Mouse (Mus musculus): ENCODE results near the gene Cchcr1.
"Not testable (repeated sequence)": the region's sequence is repeated elsewhere in the genome, so short reads cannot be mapped to it uniquely, and the experiment has no call there.

Gene Cchcr1

DNA sequence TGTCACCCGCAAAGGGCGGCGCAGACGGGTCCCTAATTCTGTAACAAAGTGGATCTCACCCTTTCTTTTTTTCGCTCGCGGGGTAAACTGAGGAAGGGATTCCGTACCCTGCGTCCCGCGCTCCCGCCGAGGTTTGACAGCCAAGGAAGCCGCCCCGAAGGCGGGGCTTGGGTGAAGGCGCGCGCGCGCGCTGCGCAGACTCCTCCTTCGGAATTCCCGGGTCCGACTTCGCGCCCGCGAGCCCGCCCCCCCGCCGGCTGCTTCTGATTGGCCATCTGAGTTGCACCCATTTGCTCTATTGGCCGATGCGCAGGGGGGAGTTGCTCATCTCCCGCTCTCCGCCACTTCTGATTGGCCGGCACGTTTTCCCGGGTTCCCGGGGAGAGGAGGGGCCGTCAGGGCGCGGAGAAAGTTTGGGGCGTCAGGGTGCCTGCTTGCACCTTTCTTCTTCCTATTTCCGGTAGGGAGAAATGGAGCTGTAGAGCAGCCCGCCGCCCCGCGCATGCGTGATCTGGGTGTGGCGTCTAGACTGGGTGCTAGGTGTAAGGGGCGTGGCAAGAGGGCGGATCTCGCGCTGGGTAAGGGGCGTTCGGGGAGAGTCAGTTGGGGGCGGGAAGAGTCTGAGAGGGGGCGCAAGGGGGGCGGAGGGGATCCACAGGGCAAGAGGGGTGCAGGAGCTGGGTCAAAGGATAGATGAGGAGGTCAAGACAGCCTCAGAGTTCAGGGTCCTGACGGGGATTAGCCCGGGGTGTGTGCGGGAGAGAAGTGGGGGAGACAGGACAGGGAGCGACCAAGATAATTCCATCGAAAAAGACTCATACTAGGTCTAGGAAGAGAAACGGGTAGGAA is at the start of gene Cchcr1, which contains the start of gene Tcf19:
Cchcr1 (plus strand) TSS at position 449 of the 849 bp plus-strand sequence.
Tcf19 (minus strand) TSS at position 173 of the 849 bp plus-strand sequence.
- peak; percentile 96 to 97 for DNase-seq (ENCODE audit: low spot score in 2 of 2)

DNA sequence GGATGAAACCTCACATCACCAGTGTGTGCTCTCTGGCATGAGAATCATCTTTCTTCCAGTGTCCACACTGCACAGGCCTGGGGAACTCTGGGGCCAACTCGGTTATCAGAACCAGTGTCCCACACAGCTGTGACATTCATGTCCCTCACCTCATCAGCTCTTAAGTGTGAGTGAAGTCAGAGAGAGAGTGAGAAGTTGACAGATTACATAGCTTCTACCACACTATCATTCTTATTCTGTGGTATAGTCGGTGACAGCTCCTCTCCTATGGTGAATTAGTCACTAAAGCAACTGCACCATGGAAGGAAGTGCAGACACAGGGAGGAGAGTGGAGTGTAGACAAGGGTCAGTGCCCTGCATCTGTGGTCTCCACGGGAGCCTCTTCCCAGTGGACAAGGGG is 48.0 kb upstream of the Cchcr1 start:
- not testable (repeated sequence) for DNase-seq (ENCODE audit: low spot score in 2 of 2)

DNA sequence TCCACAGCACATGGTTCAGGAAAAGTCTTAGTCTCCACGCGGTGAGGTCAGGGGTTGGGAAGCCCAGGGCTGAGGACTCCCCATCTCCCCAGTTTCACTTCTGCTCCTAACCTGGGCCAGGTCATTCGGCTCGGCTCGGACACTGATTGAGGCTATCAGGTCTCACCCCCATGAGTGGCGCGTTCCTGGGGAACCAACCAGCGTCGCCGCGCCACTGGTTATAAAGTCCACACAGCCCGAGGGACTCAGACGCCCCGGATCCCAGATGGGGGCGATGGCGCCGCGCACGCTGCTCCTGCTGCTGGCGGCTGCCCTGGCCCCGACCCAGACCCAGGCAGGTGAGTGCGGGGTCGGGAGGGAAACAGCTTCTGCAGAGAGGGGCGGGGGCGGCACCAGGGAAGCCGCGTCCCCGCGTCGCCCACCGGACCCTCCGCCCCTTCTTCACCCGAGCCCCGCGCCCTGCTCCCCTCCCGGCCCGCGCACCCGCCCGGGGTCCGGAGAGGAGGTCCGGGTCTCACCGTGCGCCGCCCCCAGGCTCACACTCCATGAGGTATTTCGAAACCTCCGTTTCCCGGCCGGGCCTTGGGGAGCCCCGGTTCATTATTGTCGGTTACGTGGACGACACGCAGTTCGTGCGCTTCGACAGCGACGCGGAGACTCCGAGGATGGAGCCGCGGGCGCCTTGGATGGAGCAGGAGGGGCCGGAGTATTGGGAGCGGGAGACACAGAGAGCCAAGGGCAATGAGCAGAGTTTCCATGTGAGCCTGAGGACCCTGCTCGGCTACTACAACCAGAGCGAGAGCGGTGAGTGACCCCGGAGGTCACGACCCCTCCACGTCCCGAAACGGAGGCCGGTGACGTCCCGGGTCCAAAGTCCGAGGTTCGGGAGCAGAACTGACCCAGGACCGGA is 46.8 kb upstream of the Cchcr1 start, which contains the start of gene H2-Q10:
H2-Q10 (plus strand) TSS at position 248 of the 910 bp plus-strand sequence.
- no peak for DNase-seq (ENCODE audit: low spot score in 2 of 2)

DNA sequence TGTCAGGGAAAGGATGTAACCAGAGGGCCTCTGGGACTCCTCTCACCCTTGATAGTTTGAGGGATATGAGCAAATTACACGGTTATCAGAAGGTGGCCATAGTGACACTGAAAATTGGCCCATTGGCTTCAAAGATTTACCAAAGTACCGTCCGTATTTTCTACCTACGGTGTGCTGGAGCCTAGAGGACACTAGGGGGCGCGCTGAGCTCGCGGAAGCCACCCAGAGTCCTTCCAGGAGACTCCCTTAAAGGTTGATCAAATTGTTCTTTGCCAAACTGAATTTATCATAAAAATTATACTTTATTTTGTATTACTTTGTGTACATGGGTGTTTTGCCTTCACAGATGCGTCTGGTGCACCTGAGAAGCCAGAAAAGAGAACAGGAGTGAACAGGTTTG is 32.8 kb upstream of the Cchcr1 start:
- peak; percentile 43 to 64 for DNase-seq (ENCODE audit: low spot score in 2 of 2)

DNA sequence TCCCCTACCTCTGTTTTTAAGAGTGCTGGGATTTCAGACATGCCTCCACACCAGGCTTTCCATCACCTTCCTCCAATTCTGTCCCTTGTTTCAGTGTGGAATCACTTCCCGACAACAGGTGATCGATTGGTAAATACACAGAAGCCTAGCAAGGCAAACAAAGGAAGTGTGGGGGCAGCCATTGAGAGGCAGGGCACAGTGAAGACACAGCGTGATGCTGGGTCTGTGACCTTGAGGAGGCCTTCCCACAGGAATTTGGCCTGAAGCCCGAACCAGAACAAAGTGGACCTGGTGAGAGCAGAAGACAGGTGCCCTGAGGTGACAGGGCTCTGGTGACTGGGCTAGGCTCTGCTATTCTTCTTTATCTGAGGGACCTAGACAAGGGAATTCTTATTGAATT is 31.2 kb upstream of the Cchcr1 start:
- no peak for DNase-seq (ENCODE audit: low spot score in 2 of 2)

- DNase-seq (ENCODE audit: low spot score in 2 of 2), result no peak
Measured at GRCm38 (mm10) chr17:35486726-35487125, 30.2 kb upstream of the Cchcr1 start.

DNA sequence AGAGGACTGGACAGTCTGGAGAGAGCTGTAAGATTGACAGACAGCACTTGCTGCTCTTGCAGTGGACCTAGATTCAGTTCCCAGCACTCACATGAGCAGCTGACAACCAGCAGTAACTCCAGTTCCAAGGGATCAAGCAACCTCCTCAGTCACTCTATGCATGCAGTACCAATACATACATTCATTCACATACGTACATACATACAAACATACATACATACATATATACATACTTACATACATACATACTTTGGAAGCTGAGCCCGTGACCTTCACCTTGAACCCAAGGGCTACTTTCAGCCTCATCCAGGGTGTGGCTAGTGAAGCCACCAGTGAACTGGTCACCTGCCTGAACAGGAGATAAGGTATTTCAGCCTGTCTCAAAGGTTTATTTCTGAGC is 28.9 kb upstream of the Cchcr1 start:
- DNase-seq (ENCODE audit: low spot score in 2 of 2), result no peak

DNA sequence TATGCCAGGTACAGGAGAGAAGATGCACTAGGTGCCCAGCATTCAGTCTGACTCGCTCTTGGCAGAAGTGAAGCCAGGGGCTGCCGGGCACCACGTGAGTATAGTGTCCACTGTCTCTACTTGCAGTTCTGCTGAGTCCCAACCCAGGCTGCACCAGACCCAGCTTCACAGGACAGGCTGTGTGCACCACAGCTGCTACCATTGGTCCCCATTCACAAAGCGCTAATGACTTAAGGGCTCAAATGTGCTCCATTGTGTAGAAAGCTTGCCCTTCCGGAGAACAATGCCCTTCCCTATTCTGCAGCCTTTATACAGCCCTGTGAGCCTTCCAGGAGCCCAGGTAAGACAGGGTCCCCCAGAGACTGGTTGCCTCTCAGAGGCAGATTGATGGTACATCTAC is 26.6 kb upstream of the Cchcr1 start:
- DNase-seq (ENCODE audit: low spot score in 2 of 2), result no peak

DNA sequence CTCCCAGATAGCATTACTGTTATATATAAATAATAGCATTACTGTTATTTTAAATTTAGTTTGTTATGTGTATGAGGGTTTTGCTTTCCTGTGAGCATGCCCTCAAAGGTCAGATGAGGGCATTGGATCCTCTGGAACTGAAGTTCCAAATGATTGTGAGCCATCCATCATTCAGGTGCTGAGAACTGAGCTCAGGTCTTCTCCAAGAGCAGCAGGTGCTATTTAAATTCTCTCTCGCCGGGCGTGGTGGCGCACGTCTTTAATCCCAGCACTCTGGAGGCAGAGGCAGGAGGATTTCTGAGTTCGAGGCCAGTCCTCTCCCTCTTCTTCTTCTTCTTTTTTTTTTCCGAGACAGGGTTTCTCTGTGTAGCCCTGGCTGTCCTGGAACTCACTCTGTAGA is 19.8 kb upstream of the Cchcr1 start:
- no peak for DNase-seq (ENCODE audit: low spot score in 2 of 2)

- DNase-seq (ENCODE audit: low spot score in 2 of 2), result no peak
Measured at GRCm38 (mm10) chr17:35502226-35502625, 14.7 kb upstream of the Cchcr1 start.

DNA sequence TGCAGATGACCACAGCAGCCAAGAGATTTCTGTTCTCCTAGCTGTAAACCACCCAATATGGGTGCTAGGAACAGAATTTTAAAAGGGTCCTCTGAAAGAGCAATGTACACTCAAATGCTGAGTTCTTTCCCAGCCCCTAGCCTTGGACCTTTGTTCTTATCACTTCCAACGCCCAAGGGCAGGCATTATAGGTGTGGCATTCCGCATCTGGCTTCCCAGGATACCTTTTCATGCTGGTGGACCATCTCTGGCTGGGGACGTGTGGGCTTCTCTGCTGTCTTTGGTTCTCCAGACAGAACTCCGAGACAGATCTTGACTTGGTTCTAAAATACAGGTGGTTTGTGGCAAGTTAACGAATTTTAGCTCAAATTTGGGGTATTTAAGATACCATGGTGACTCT is 14.1 kb upstream of the Cchcr1 start:
- DNase-seq (ENCODE audit: low spot score in 2 of 2), result no peak

DNA sequence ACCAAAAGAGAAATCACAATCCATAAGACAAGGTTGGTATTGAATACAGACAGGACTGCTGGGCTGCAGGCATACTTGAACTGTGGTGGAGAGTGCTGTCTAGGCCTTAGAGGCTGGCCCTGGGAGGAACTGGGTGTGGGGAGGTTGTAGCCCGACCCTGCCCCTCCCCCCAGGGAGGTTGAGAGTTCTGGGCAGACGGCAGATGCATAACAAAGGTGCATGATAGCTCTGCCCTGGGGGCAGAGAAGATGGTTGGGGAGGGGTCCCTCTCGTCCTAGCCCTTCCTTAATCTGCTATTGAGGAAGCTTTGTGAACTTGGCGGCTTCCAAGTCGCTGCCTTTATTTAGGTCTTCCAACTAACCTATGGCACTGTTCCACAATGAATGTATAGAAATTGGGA is 13.1 kb upstream of the Cchcr1 start:
- DNase-seq (ENCODE audit: low spot score in 2 of 2), result no peak

- no peak for DNase-seq (ENCODE audit: low spot score in 2 of 2)
Measured at GRCm38 (mm10) chr17:35504628-35505481, 12.0 kb upstream of the Cchcr1 start.

DNA sequence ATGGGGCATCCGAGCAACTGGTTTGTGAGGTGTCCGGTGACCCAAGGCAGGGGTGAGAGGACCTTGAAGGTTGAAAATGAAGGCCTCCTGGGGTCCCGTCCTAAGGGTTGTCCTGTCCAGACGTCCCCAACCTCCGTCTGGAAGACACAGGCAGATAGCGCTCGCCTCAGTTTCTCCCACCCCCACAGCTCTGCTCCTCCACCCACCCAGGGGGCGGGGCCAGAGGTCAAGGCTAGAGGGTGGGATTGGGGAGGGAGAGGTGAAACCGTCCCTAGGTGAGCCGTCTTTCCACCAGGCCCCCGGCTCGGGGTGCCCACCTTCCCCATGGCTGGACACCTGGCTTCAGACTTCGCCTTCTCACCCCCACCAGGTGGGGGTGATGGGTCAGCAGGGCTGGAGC is 11.1 kb upstream of the Cchcr1 start, which contains the start of gene Pou5f1:
Pou5f1 (plus strand) TSS at position 243 of the 400 bp plus-strand sequence.
- no peak for DNase-seq (ENCODE audit: low spot score in 2 of 2)

GRCm38 (mm10) chr17:35506881-35507280 is 10.0 kb upstream of the Cchcr1 start:
- DNase-seq (ENCODE audit: low spot score in 2 of 2), result no peak

GRCm38 (mm10) chr17:35507556-35508260 is 9.2 kb upstream of the Cchcr1 start:
- no peak for DNase-seq (ENCODE audit: low spot score in 2 of 2)

DNA sequence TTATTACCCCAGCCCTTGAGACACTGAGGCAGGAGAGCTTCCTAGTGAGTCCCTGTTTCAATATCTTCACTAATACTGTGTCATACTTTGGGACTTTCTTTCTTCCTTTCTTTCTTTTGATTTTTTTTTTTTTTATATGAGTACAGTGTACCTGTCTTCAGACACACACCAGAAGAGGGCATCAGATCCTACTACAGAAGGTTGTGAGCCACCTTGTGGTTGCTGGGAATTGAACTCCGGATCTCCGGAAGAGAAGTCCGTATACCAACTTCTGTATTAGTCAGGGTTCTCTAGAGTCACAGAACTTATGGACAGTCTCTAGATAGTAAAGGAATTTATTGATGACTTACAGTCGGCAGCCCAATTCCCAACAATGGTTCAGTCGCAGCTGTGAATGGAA is 8.6 kb upstream of the Cchcr1 start:
- DNase-seq (ENCODE audit: low spot score in 2 of 2), result not testable (repeated sequence)

DNA sequence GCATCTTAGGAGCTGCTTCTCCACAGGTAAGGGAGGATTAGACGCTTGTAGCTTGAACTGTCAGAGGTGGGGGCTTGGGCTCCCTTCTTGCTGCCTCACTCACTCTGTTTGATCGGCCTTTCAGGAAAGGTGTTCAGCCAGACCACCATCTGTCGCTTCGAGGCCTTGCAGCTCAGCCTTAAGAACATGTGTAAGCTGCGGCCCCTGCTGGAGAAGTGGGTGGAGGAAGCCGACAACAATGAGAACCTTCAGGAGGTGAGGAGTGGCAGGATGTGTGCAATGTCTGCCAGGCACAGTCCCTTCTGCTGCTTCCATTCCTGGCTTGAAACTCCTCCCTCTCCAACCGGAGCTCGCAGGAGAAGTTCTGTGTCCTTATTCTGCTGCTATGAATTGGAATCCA is 7.6 kb upstream of the Cchcr1 start:
- DNase-seq (ENCODE audit: low spot score in 2 of 2), result no peak

- DNase-seq (ENCODE audit: low spot score in 2 of 2), result no peak
Measured at GRCm38 (mm10) chr17:35512916-35513626, 3.8 kb upstream of the Cchcr1 start.

DNA sequence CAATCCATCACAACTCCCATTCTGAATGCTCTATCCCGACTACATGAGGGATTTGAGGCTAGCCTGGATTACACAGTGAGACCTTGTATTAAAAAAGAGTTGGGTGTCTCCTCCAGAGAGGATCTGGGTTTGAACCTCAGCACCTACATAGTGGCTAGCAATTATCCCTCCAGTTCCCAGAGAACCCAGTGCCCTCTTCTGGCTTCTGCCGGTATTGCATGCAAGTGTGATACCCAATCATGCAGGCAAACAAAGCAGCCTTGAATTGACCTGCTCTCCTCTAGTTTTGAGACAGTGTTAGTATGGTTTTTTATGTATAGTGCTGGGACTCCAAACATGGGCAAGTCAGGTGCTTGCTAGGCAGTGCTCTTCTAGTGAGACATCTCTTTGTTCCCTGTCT is 3.0 kb upstream of the Cchcr1 start:
- peak; percentile 58 to 82 for DNase-seq (ENCODE audit: low spot score in 2 of 2)

Data from cerebellum, postnatal 4 days (tissue).